Mouse (Mus musculus) limb, embryonic 14.5 days (tissue): ENCODE data around the gene Gpr39. TPM values are rescaled to one million over a fixed set of nuclear protein-coding genes. Genes with fewer than 3 reads are reported as not detected.

Source experiments
- ATAC-seq: fragments of 200-750 bp; cut with Nextera tagmentation; 2 replicates; pipeline ENCODE4 v1.8.0; 2017; ENCODE audit warnings: low read depth, moderate number of reproducible peaks, moderate TSS enrichment; ENCODE audit not compliant: low FRiP score
- DNase-seq: peaks from one replicate; pipeline ENCODE4 v3.0.0-alpha.2; 2015; ENCODE audit warnings: low spot score
- H3K27ac ChIP-seq: fragments of 300-500 bp; sonication (generic); replicated peaks from 2 replicates; pipeline ENCODE4 v1.5.1; 2014; ENCODE audit warnings: low read depth, mild to moderate bottlenecking, low read length, moderate library complexity, mixed read lengths
- H3K27me3 ChIP-seq: fragments of 300-500 bp; sonication (generic); 2 replicates; pipeline ENCODE4 v1.6.1; 2014; ENCODE audit warnings: low read length, mixed read lengths; ENCODE audit not compliant: control insufficient read depth, insufficient read depth
- H3K36me3 ChIP-seq: fragments of 300-500 bp; sonication (generic); 2 replicates; pipeline ENCODE4 v1.6.1; 2014; ENCODE audit warnings: mild to moderate bottlenecking, low read length, moderate library complexity, mixed read lengths; ENCODE audit not compliant: control insufficient read depth, insufficient read depth
- H3K4me1 ChIP-seq: fragments of 300-500 bp; sonication (generic); 2 replicates; pipeline ENCODE4 v1.6.1; 2014; ENCODE audit warnings: antibody characterized with exemption, low read length, mixed read lengths; ENCODE audit not compliant: control insufficient read depth, insufficient read depth
- H3K4me2 ChIP-seq: fragments of 300-500 bp; sonication (generic); replicated peaks from 2 replicates; pipeline ENCODE4 v1.6.1; 2014; ENCODE audit warnings: low read depth, mild to moderate bottlenecking, low read length, moderate library complexity; ENCODE audit not compliant: severe bottlenecking
- H3K4me3 ChIP-seq: fragments of 300-500 bp; sonication (generic); replicated peaks from 2 replicates; pipeline ENCODE4 v1.5.1; 2014; ENCODE audit warnings: low read length
- H3K9ac ChIP-seq: fragments of 300-500 bp; sonication (generic); 2 replicates; pipeline ENCODE4 v1.6.1; 2014; ENCODE audit warnings: mild to moderate bottlenecking, low read depth, low read length, moderate library complexity; ENCODE audit not compliant: severe bottlenecking
- H3K9me3 ChIP-seq: fragments of 300-500 bp; sonication (generic); 2 replicates; pipeline ENCODE4 v1.6.1; 2016; ENCODE audit warnings: low read length; ENCODE audit not compliant: control insufficient read depth
- POLR2A ChIP-seq: fragments of 200-500 bp; IDR thresholded peaks from 2 replicates; pipeline ENCODE4 v1.8.0; 2012; ENCODE audit warnings: inconsistent platforms, mild to moderate bottlenecking, moderate library complexity, borderline replicate concordance; ENCODE audit not compliant: insufficient read depth, insufficient read length; ENCODE audit errors: extremely low read depth
- WGBS: fragments of 180-500 bp; shearing (Covaris S2); extraction: QIAGEN DNeasy Blood & Tissue Kit; methylation state at CpG from one replicate; pipeline ENCODE4 v1.1.7; 2014; 5-methylcytosine and 5-hydroxymethylcytosine counted together
- polyA plus RNA-seq, 2 experiments: library from polyadenylated mRNA; depleted of rRNA in 1 of 2; stranded (reverse) in 1 of 2; unstranded in 1 of 2; fragments of >200 nt; fragmentation: Nextera tagmentation in 1 of 2; extraction: Ambion mirVana in 1 of 2; gene quantifications; 2 replicates each; pipeline versions ENCODE4 v1.2.1 to v1.2.3; 2012 to 2014

Gene Gpr39
- polyA plus RNA-seq, 2 experiments = 0.12 to 0.23 TPM

- no peaks in the 10 kb centered on the region for H3K27me3 ChIP-seq
- no peak for DNase-seq
These were observed 68.0 kb downstream of the Gpr39 start for GRCm38 (mm10) chr1:125744766-125745165.

DNA sequence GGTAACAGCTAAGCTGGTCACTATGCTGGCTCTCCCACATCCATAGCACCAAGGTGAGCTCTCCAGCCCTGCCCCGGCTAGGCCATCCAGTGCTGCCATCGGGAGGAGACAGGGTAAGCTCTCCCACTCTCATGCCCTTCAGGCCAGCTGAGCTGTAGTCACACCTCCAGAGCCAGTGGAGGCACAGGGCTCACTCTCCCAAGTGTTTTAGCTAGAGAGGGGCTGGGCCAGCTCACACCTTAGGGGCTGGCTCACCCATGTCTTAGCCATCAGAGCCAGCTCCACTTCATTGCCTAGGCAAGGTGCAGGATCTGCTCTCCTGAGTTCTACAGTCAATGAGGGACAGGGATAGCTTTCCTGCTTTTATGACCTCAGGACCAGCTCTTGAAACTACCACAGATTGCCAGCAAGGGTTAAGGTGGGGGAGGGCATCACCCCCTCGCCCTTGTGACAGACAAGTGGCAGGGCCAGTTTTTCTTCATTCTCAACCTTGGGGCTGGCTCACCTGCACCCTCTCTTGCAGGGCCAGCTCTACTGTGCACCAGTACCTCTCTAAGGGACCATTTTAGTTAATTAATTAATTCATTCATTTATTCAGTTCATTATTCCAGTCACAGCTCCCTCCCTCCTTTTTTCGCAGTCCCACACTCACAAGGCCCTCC, 78.7 kb downstream of the Gpr39 start:
- Histone ChIP-seq H3K27me3 (no peaks in the 10 kb centered on the region), H3K9ac (no peak overlapping the region), H3K36me3 (no peaks in the 10 kb centered on the region), H3K4me1 (peaks cover 3% of the 10 kb centered on the region; the same call in 1 of the 2 replicates), H3K27ac (no peak overlapping the region), H3K4me2 (no peak overlapping the region), H3K4me3 (no peak overlapping the region), H3K9me3 (no peaks in the 10 kb centered on the region)
- ATAC-seq (no peak), DNase-seq (no peak)
- TF ChIP-seq POLR2A = no peak
- WGBS = 86% methylated on average over 4 of the region's 4 CpGs

More at GRCm38 (mm10) chr1:125744766-125745165, 68.0 kb downstream of the Gpr39 start:
- Histone ChIP-seq H3K4me2 (no peak overlapping the region), H3K9me3 (no peaks in the 10 kb centered on the region), H3K36me3 (no peaks in the 10 kb centered on the region), H3K4me3 (no peak overlapping the region), H3K9ac (no peak overlapping the region), H3K27ac (no peak overlapping the region), H3K4me1 (no peaks in the 10 kb centered on the region)
- 90% methylated on average over 4 of the region's 4 CpGs for WGBS
- ATAC-seq = no peak
- no peak for TF ChIP-seq POLR2A

DNA sequence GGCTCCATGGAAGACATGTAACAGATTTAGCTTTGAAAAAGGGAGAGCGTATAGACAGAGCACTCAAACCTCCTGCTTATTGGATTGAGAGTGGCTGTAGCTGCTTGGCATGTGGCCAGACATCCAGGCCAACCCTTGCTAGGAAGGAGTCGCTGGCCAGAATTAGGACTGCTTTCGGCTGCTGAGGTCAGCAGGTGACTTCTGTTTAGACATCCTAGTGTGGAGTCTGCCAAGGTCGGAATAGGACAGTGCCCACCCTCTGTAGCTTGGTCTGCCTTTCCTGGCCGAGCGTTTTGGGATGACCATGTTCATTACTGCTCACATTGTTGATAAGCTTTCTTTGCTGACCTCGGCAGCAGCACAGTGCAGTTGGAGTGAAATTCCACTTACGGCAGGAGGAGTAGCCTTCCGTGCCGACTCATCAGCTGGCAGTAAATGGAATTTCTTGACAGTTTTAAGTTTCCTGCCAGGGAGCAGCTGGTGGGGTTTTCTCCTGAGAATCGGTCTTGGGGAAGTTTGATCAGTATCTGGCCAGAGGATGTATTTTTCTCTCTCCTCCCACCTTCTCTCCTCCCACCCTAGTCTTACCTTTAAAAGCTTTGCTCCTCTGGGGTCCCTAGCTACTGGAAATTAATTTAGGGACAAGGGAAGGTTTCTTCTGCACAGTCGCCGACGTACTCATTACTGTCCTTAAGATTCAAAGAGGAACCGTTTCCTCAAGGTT, 83.3 kb downstream of the Gpr39 start:
- H3K27ac ChIP-seq = no peak overlapping the region
- H3K4me3 ChIP-seq = no peak overlapping the region
- no peak for ATAC-seq
- WGBS = 46% methylated on average over 15 of the region's 15 CpGs
- no peaks in the 10 kb centered on the region for H3K27me3 ChIP-seq
- TF ChIP-seq POLR2A = no peak
- H3K4me2 ChIP-seq = no peak overlapping the region
- peak; percentile 11 for DNase-seq
- no peaks in the 10 kb centered on the region for H3K36me3 ChIP-seq
- H3K4me1 ChIP-seq = peaks cover 5% of the 10 kb centered on the region; the same call in 1 of the 2 replicates
- no peaks in the 10 kb centered on the region for H3K9me3 ChIP-seq
- no peak overlapping the region for H3K9ac ChIP-seq

DNA sequence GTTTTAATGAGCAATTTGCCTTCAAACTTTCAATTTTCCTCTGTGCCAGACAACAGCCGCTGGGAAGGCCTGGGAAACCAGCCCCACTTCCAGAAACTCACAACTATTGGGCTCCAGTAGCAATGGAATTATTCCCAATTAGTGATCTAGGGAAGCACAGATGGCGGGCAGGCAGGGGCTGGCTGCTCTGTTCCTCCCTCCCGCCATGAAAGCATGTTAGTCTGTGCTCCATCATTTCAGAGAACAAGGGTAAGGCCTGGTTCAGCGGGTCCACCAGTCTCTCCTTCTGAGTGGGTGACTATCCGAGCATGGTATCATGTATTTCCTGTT, 83.9 kb downstream of the Gpr39 start:
- no peaks in the 10 kb centered on the region for H3K36me3 ChIP-seq
- no peak overlapping the region for H3K9ac ChIP-seq
- H3K9me3 ChIP-seq = no peaks in the 10 kb centered on the region
- peaks cover 5% of the 10 kb centered on the region; the same call in 1 of the 2 replicates for H3K4me1 ChIP-seq
- no peak overlapping the region for H3K27ac ChIP-seq
- no peak overlapping the region for H3K4me3 ChIP-seq
- no peak for TF ChIP-seq POLR2A
- H3K4me2 ChIP-seq = no peak overlapping the region
- ATAC-seq (no peak), DNase-seq (no peak)
- WGBS = 52% methylated on average over 5 of the region's 5 CpGs
- H3K27me3 ChIP-seq = no peaks in the 10 kb centered on the region

DNA sequence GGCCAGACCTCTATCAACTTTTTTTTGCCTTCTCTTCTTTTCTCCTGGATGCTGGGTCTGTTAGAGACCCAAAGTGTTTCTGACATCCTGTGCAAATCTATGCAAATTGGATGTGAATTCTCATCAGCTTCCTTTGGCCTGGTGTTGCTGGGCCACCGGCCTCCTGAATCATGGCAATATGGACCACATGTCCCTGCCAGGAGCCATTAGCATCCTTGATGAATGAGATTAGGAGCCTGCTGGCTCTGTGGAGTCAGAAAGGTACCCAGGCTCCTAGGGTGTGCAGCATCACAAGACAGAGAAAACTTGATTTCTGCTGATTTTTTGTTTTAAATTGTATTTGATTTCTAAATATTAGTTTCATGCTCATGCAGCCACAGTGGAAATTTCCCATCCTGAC, 85.3 kb downstream of the Gpr39 start:
- no peak for DNase-seq

More for the DNA sequence above, 85.3 kb downstream of the Gpr39 start:
- no peak for ATAC-seq
- H3K4me2 ChIP-seq = no peak overlapping the region
- H3K9ac ChIP-seq = no peak overlapping the region
- H3K9me3 ChIP-seq = no peaks in the 10 kb centered on the region
- H3K27me3 ChIP-seq = no peaks in the 10 kb centered on the region
- H3K36me3 ChIP-seq = no peaks in the 10 kb centered on the region
- peaks cover 5% of the 10 kb centered on the region; the same call in 1 of the 2 replicates for H3K4me1 ChIP-seq
- 52% methylated on average over 1 of the region's 1 CpGs for WGBS
- H3K27ac ChIP-seq = no peak overlapping the region
- no peak for TF ChIP-seq POLR2A
- H3K4me3 ChIP-seq = no peak overlapping the region
